Mouse (Mus musculus): ENCODE measurements around the gene Vash2.
A peak's percentile ranks its signal among the peaks of the same experiment; 100 is the strongest.
"Not testable (repeated sequence)": the region's sequence is repeated elsewhere in the genome, so short reads cannot be mapped to it uniquely, and the experiment has no call there.

Gene Vash2

GRCm38 (mm10) chr1:190979100-190979563, at the start of gene Vash2:
Gene Vash2, minus strand, starts transcription at chr1:190979296.
- DNase-seq, result peak; percentile 12 to 44

GRCm38 (mm10) chr1:191026021-191026713, 47.1 kb upstream of the Vash2 start, which contains the start of gene Flvcr1:
Gene Flvcr1, minus strand, starts transcription at chr1:191026158.
- peak; percentile 96 to 97 for DNase-seq

GRCm38 (mm10) chr1:191025016-191026012, 46.2 kb upstream of the Vash2 start:
- DNase-seq, result no peak

- DNase-seq, result not testable (repeated sequence)
These were observed 44.7 kb upstream of the Vash2 start for GRCm38 (mm10) chr1:191023806-191024205.

GRCm38 (mm10) chr1:191023140-191023539, 44.0 kb upstream of the Vash2 start:
- DNase-seq, result no peak

GRCm38 (mm10) chr1:191021016-191021415, 41.9 kb upstream of the Vash2 start:
- no peak for DNase-seq

- no peak for DNase-seq
These were observed 41.3 kb upstream of the Vash2 start for GRCm38 (mm10) chr1:191020217-191020924.

- DNase-seq, result no peak
These were observed 40.7 kb upstream of the Vash2 start for GRCm38 (mm10) chr1:191019803-191020202.

GRCm38 (mm10) chr1:191014271-191014670, 35.2 kb upstream of the Vash2 start:
- no peak for DNase-seq

- DNase-seq, result peak in 1 of 2 experiments; percentile 10
These were observed 29.6 kb upstream of the Vash2 start for GRCm38 (mm10) chr1:191008707-191009106.

- peak in 1 of 2 experiments; percentile 19 for DNase-seq
These were observed 23.1 kb upstream of the Vash2 start for GRCm38 (mm10) chr1:191002201-191002600.

GRCm38 (mm10) chr1:191000686-191001085, 21.6 kb upstream of the Vash2 start:
- no peak for DNase-seq

- DNase-seq, result no peak
These were observed 18.9 kb upstream of the Vash2 start for GRCm38 (mm10) chr1:190998027-190998426.

- no peak for DNase-seq
These were observed 17.3 kb upstream of the Vash2 start for GRCm38 (mm10) chr1:190996346-190996877.

GRCm38 (mm10) chr1:190995548-190995947, 16.5 kb upstream of the Vash2 start:
- no peak for DNase-seq

- no peak for DNase-seq
These were observed 10.5 kb upstream of the Vash2 start for GRCm38 (mm10) chr1:190989437-190990082.

- DNase-seq, result no peak
These were observed 2.3 kb upstream of the Vash2 start for GRCm38 (mm10) chr1:190981412-190981811.

GRCm38 (mm10) chr1:190980470-190980869, 1.4 kb upstream of the Vash2 start:
- DNase-seq, result no peak

- peak in 1 of 2 experiments; percentile 16 for DNase-seq
These were observed 504 bp downstream of the Vash2 start for GRCm38 (mm10) chr1:190978511-190979073.

GRCm38 (mm10) chr1:190978001-190978400, 1.1 kb downstream of the Vash2 start:
- no peak for DNase-seq

GRCm38 (mm10) chr1:190976887-190977573, 2.1 kb downstream of the Vash2 start:
- DNase-seq, result no peak
